Mouse (Mus musculus) stomach, postnatal 0 days (tissue): ENCODE measurements around the gene Oaf.

ENCODE experiments used
- CTCF ChIP-seq: IDR thresholded peaks from 2 replicates; pipeline ENCODE4 v1.5.1; 2016; ENCODE audit warnings: antibody characterized with exemption, low read depth, mild to moderate bottlenecking, moderate library complexity
- EP300 ChIP-seq: optimal IDR thresholded peaks from 2 replicates; pipeline ENCODE3; 2016; ENCODE audit warnings: antibody characterized with exemption

- TF ChIP-seq CTCF (peak; percentile 97), EP300 (no peak)
Observed at GRCm38 (mm10) chr9:43284284-43284683, 44.6 kb upstream of the Oaf start.
